8 mouse cellular contexts compared by ENCODE assay signal in the genomic region with DNA sequence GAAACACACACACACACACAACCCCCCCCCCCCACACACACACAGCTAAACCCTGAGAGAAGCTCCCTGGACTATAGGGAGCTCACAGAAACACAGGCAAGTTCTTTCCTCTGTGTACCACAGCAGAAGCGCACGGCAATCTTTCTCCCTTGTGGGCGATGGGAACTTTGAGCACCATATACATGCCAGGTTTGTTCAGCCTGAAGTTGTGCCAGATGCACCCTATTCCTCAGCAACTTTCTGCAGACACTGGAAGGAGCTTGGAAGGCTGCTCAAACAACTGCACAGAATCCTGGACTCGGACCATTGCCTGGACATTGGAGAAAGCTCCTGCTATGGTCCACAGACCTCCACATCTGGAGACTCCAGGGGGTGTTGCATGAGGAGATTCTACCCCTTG.
DNase-seq lines count a peak whose midpoint lies in the region; ATAC-seq and TF ChIP-seq lines count a peak whose summit lies in the region.

No protein-coding gene starts in this region.

- intact Hi-C loops in gastrocnemius, postnatal 36 days (cut with DNase I): no loop called here

- no peak overlapping the region for H3K9ac ChIP-seq in embryonic facial prominence, embryonic 12.5 days
- no peak overlapping the region for H3K9ac ChIP-seq in hindbrain, embryonic 15.5 days
- H3K9ac ChIP-seq in midbrain, embryonic 15.5 days: no peak overlapping the region

- H3K36me3 ChIP-seq in embryonic facial prominence, embryonic 12.5 days: no peaks in the 10 kb centered on the region
- H3K36me3 ChIP-seq in hindbrain, embryonic 15.5 days: no peaks in the 10 kb centered on the region
- H3K36me3 ChIP-seq in midbrain, embryonic 15.5 days (replicated peaks): no peaks in the 10 kb centered on the region

- no peak for DNase-seq in layer of hippocampus, adult 2 months (ENCODE audit: low spot score in 2 of 2)
- no peak for DNase-seq in layer of hippocampus, postnatal 25 days (ENCODE audit: extremely low spot score in 1 of 2, low spot score in 1 of 2)
- no peak for DNase-seq in gastrocnemius, postnatal 36 days
- DNase-seq in kidney, adult 8-10 months: no peak
- no peak for DNase-seq in adrenal gland, adult 18-20 months (ENCODE audit: low spot score in 2 of 2)

- no peak overlapping the region for H3K4me3 ChIP-seq in layer of hippocampus, adult 2 months
- no peak overlapping the region for H3K4me3 ChIP-seq in embryonic facial prominence, embryonic 12.5 days
- H3K4me3 ChIP-seq in hindbrain, embryonic 15.5 days: no peak overlapping the region
- H3K4me3 ChIP-seq in midbrain, embryonic 15.5 days: no peak overlapping the region

- H3K4me1 ChIP-seq in embryonic facial prominence, embryonic 12.5 days: peaks cover 3% of the 10 kb centered on the region; the same call in 1 of the 2 replicates
- peaks cover 13% of the 10 kb centered on the region for H3K4me1 ChIP-seq in hindbrain, embryonic 15.5 days (replicated peaks)
- H3K4me1 ChIP-seq in midbrain, embryonic 15.5 days: peaks cover 13% of the 10 kb centered on the region

- no peak for TF ChIP-seq CTCF in layer of hippocampus, adult 2 months (conservative IDR thresholded peaks at IDR 0.05)

- H3K4me2 ChIP-seq in embryonic facial prominence, embryonic 12.5 days (replicated peaks): no peak overlapping the region
- H3K4me2 ChIP-seq in hindbrain, embryonic 15.5 days: no peak overlapping the region
- H3K4me2 ChIP-seq in midbrain, embryonic 15.5 days: no peak overlapping the region

- no peak for ATAC-seq in embryonic facial prominence, embryonic 12.5 days (ENCODE audit: insufficient number of reproducible peaks, insufficient read depth, low FRiP score, low TSS enrichment)
- 0 out of 2 replicates have a peak, but pooled peaks have one; percentile 27 for ATAC-seq in hindbrain, embryonic 15.5 days (ENCODE audit: low FRiP score, low read depth)
- peak; percentile 37; the same call in 1 of the 2 replicates for ATAC-seq in midbrain, embryonic 15.5 days (replicated peaks)

- no peaks in the 10 kb centered on the region for H3K9me3 ChIP-seq in embryonic facial prominence, embryonic 12.5 days
- no peaks in the 10 kb centered on the region for H3K9me3 ChIP-seq in hindbrain, embryonic 15.5 days
- no peaks in the 10 kb centered on the region for H3K9me3 ChIP-seq in midbrain, embryonic 15.5 days

- peak overlapping the region; percentile 80; the same call in 1 of the 2 replicates for H3K27ac ChIP-seq in layer of hippocampus, adult 2 months
- peak overlapping the region; percentile 46; the same call in 1 of the 2 replicates for H3K27ac ChIP-seq in embryonic facial prominence, embryonic 12.5 days
- H3K27ac ChIP-seq in hindbrain, embryonic 15.5 days (replicated peaks): peak overlapping the region; percentile 61
- H3K27ac ChIP-seq in midbrain, embryonic 15.5 days: peak overlapping the region; percentile 78

- 63% methylated on average over 4 of the region's 4 CpGs for WGBS in embryonic facial prominence, embryonic 12.5 days
- WGBS in hindbrain, embryonic 15.5 days: 39% methylated on average over 4 of the region's 4 CpGs
- 34% methylated on average over 4 of the region's 4 CpGs for WGBS in midbrain, embryonic 15.5 days

- no peaks in the 10 kb centered on the region for H3K27me3 ChIP-seq in embryonic facial prominence, embryonic 12.5 days
- H3K27me3 ChIP-seq in hindbrain, embryonic 15.5 days: no peaks in the 10 kb centered on the region
- no peaks in the 10 kb centered on the region for H3K27me3 ChIP-seq in midbrain, embryonic 15.5 days (replicated peaks)
